Mouse (Mus musculus) forebrain, embryonic 12.5 days (tissue): ENCODE data around the gene Dnah11. TPM values are rescaled to one million over a fixed set of nuclear protein-coding genes. Genes with fewer than 3 reads are reported as not detected.
"Not testable (repeated sequence)": the region's sequence is repeated elsewhere in the genome, so short reads cannot be mapped to it uniquely, and the experiment has no call there.

Experiments
- ATAC-seq: fragments of 200-750 bp; cut with Nextera tagmentation; 2 replicates; pipeline ENCODE4 v1.8.0; 2017; ENCODE audit warnings: moderate TSS enrichment; ENCODE audit not compliant: low FRiP score
- H3K27ac ChIP-seq: fragments of 300-500 bp; sonication (generic); 2 replicates; pipeline ENCODE4 v1.5.1; 2016; ENCODE audit warnings: mild to moderate bottlenecking
- H3K27me3 ChIP-seq: fragments of 300-500 bp; sonication (generic); 2 replicates; pipeline ENCODE4 v1.6.1; 2016; ENCODE audit warnings: mild to moderate bottlenecking
- H3K36me3 ChIP-seq: fragments of 300-500 bp; sonication (generic); replicated peaks from 2 replicates; pipeline ENCODE4 v1.6.1; 2016; ENCODE audit warnings: mild to moderate bottlenecking
- H3K4me1 ChIP-seq: fragments of 300-500 bp; sonication (generic); 2 replicates; pipeline ENCODE4 v1.6.1; 2016
- H3K4me2 ChIP-seq: fragments of 300-500 bp; sonication (generic); 2 replicates; pipeline ENCODE4 v1.6.1; 2016; ENCODE audit warnings: mild to moderate bottlenecking, moderate library complexity
- H3K4me3 ChIP-seq: fragments of 300-500 bp; sonication (generic); replicated peaks from 2 replicates; pipeline ENCODE4 v1.5.1; 2016; ENCODE audit warnings: mild to moderate bottlenecking
- H3K9ac ChIP-seq: fragments of 300-500 bp; sonication (generic); 2 replicates; pipeline ENCODE4 v1.6.1; 2016; ENCODE audit warnings: mild to moderate bottlenecking
- H3K9me3 ChIP-seq: fragments of 300-500 bp; sonication (generic); 2 replicates; pipeline ENCODE4 v1.6.1; 2016
- WGBS: fragments of 180-500 bp; shearing (Covaris S2); methylation state at CpG from one replicate; pipeline ENCODE4 v1.1.7; 2016; 5-methylcytosine and 5-hydroxymethylcytosine counted together
- polyA plus RNA-seq: library from polyadenylated mRNA; unstranded; fragments of >200 nt; fragmentation: Nextera tagmentation; extraction: Ambion mirVana; gene quantifications from 2 replicates; pipeline ENCODE4 v1.2.1, GENCODE M21; 2016

Dnah11 gene
- polyA plus RNA-seq, 1 experiment from 2014 or later, result 0.15 TPM

- H3K9me3 ChIP-seq, result no peaks in the 10 kb centered on the region
- H3K9ac ChIP-seq, result no peak overlapping the region
- no peak for ATAC-seq
- no peaks in the 10 kb centered on the region for H3K4me1 ChIP-seq
- no peak overlapping the region for H3K4me3 ChIP-seq
- H3K36me3 ChIP-seq, result no peaks in the 10 kb centered on the region
- H3K4me2 ChIP-seq, result no peak overlapping the region
- no peaks in the 10 kb centered on the region for H3K27me3 ChIP-seq
- 34% methylated on average over 7 of the region's 7 CpGs for WGBS
- no peak overlapping the region for H3K27ac ChIP-seq
These were observed 256.9 kb downstream of the Dnah11 start for GRCm38 (mm10) chr12:117941947-117942346.

- Histone ChIP-seq H3K4me3 (no peak overlapping the region), H3K4me1 (no peaks in the 10 kb centered on the region), H3K9me3 (no peaks in the 10 kb centered on the region), H3K36me3 (no peaks in the 10 kb centered on the region), H3K27me3 (no peaks in the 10 kb centered on the region), H3K9ac (no peak overlapping the region), H3K27ac (no peak overlapping the region), H3K4me2 (no peak overlapping the region)
- no peak for ATAC-seq
- WGBS, result 80% methylated on average over 2 of the region's 2 CpGs
These were observed 260.6 kb downstream of the Dnah11 start for GRCm38 (mm10) chr12:117938214-117938613.

- H3K27ac ChIP-seq, result no peak overlapping the region
- no peak for ATAC-seq
- H3K4me2 ChIP-seq, result no peak overlapping the region
- H3K4me3 ChIP-seq, result no peak overlapping the region
- no peaks in the 10 kb centered on the region for H3K27me3 ChIP-seq
- H3K9me3 ChIP-seq, result no peaks in the 10 kb centered on the region
- H3K4me1 ChIP-seq, result no peaks in the 10 kb centered on the region
- H3K9ac ChIP-seq, result no peak overlapping the region
- WGBS, result 79% methylated on average over 1 of the region's 1 CpGs
- H3K36me3 ChIP-seq, result no peaks in the 10 kb centered on the region
These were observed 266.8 kb downstream of the Dnah11 start for GRCm38 (mm10) chr12:117932026-117932425.

- H3K27ac ChIP-seq, result no peak overlapping the region
- no peaks in the 10 kb centered on the region for H3K27me3 ChIP-seq
- H3K9me3 ChIP-seq, result no peaks in the 10 kb centered on the region
- no peak for ATAC-seq
- no peaks in the 10 kb centered on the region for H3K36me3 ChIP-seq
- H3K4me3 ChIP-seq, result no peak overlapping the region
- no peak overlapping the region for H3K4me2 ChIP-seq
- 82% methylated on average over 4 of the region's 4 CpGs for WGBS
- H3K9ac ChIP-seq, result no peak overlapping the region
- H3K4me1 ChIP-seq, result no peaks in the 10 kb centered on the region
These were observed 269.1 kb downstream of the Dnah11 start for GRCm38 (mm10) chr12:117929768-117930167.

GRCm38 (mm10) chr12:117915826-117916588 is 282.8 kb downstream of the Dnah11 start:
- WGBS, result 34% methylated on average over 10 of the region's 10 CpGs
- no peak overlapping the region for H3K9ac ChIP-seq
- no peaks in the 10 kb centered on the region for H3K36me3 ChIP-seq
- ATAC-seq, result peak; percentile 56; the same call in 1 of the 2 replicates
- no peaks in the 10 kb centered on the region for H3K9me3 ChIP-seq
- no peak overlapping the region for H3K4me3 ChIP-seq
- H3K27ac ChIP-seq, result peak overlapping the region; percentile 42; the same call in 1 of the 2 replicates
- peaks cover 25% of the 10 kb centered on the region for H3K4me1 ChIP-seq
- peaks cover 5% of the 10 kb centered on the region; the same call in 1 of the 2 replicates for H3K27me3 ChIP-seq
- H3K4me2 ChIP-seq, result peak overlapping the region; percentile 19; the same call in 1 of the 2 replicates

DNA sequence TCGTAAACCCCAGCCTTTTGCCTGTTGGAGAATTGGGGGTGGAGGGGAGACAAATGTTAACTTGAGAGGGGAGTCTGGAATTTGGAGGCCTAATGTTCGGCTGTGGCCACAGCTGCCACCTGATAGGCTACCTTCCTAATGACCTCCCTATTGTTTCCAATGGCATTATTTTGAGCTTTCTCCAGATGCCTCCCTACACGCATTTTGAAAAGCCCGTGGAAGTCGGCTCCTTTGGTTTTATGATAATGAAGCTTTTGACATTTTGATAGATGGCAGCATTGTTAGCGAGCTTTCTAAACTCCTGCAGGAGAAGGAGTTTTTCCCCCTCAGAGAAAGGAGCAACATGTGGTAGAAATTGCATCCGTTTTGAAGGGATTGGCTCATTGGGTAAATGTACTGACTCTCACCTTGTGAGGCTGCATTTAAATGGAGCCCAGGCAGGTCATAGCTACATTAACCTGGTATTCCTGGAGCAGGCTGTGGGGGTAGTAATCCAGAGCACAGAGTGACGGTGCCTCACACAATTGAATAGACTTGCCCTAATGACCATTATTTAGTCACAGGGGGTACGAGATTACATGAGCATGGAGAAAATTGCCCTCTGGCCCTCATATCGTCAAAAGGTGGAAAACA is 284.1 kb downstream of the Dnah11 start:
- Histone ChIP-seq H3K9ac (no peak overlapping the region), H3K4me1 (peaks cover 25% of the 10 kb centered on the region), H3K27me3 (peaks cover 5% of the 10 kb centered on the region; the same call in 1 of the 2 replicates), H3K4me3 (no peak overlapping the region), H3K4me2 (no peak overlapping the region), H3K9me3 (no peaks in the 10 kb centered on the region), H3K36me3 (no peaks in the 10 kb centered on the region), H3K27ac (no peak overlapping the region)
- ATAC-seq, result no peak
- 9% methylated on average over 10 of the region's 10 CpGs for WGBS

- Histone ChIP-seq H3K27ac (no peak overlapping the region), H3K4me1 (peaks cover 23% of the 10 kb centered on the region), H3K36me3 (no peaks in the 10 kb centered on the region), H3K27me3 (peaks cover 5% of the 10 kb centered on the region; the same call in 1 of the 2 replicates), H3K4me3 (no peak overlapping the region), H3K9me3 (no peaks in the 10 kb centered on the region), H3K9ac (no peak overlapping the region), H3K4me2 (no peak overlapping the region)
- ATAC-seq, result no peak
- 75% methylated on average over 1 of the region's 1 CpGs for WGBS
These were observed 287.4 kb downstream of the Dnah11 start for GRCm38 (mm10) chr12:117911396-117911795.

DNA sequence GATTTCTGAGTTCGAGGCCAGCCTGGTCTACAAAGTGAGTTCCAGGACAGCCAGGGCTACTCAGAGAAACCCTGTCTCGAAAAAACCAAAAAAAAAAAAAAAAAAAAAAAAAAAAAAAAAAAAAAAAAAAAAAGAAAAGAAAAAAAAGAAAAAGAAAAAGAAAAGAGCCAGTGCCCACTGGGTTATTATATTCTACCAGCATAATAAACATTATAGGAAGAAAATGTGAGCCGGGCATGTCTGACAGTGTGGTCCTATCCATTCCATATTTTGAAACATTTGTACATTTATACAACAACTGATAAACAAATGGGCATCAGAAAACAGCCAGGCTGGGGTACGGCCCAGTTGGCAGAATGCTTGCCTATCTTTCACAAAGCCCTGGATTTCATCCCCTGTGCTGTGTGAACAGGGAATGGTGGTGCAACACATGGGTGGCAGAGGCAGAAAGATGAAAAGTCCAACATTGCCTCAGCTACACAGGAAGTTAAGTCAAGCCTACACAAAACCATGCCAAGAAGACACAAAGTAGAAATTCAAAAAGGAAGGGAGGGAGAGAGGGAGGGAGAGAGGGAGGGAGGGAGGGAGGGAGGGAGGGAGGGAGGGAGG is 293.5 kb downstream of the Dnah11 start:
- not testable (repeated sequence) for ATAC-seq, H3K4me1 ChIP-seq, H3K4me2 ChIP-seq, H3K9ac ChIP-seq, H3K27ac ChIP-seq, H3K9me3 ChIP-seq, H3K4me3 ChIP-seq, H3K27me3 ChIP-seq, H3K36me3 ChIP-seq
- 82% methylated on average over 4 of the region's 4 CpGs for WGBS

DNA sequence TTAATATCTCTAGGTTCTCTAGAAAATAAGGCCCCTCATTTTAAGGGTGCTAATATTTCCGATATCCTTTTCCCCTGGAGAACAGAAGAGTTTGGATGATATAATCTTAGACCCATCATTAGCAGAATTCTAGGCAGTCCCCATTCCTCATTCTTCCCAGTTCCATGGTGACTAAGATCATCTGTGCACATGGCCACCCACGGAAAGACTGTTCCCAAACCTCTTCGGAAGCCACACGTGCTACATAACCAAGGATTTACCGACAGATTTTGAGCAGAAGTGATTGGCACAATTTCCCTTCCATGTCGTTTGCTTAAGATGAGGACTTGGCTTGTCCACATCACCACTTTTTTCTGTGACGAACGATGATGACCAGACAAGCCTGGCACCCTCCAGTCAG is 295.2 kb downstream of the Dnah11 start:
- no peaks in the 10 kb centered on the region for H3K36me3 ChIP-seq
- no peak overlapping the region for H3K27ac ChIP-seq
- no peaks in the 10 kb centered on the region for H3K27me3 ChIP-seq
- no peak overlapping the region for H3K4me2 ChIP-seq
- 91% methylated on average over 8 of the region's 8 CpGs for WGBS
- H3K4me3 ChIP-seq, result no peak overlapping the region
- no peaks in the 10 kb centered on the region for H3K9me3 ChIP-seq
- H3K4me1 ChIP-seq, result no peaks in the 10 kb centered on the region
- no peak overlapping the region for H3K9ac ChIP-seq
- ATAC-seq, result no peak

GRCm38 (mm10) chr12:117901352-117901751 is 297.5 kb downstream of the Dnah11 start:
- H3K4me2 ChIP-seq, ATAC-seq, H3K36me3 ChIP-seq, H3K9me3 ChIP-seq, H3K9ac ChIP-seq, H3K27ac ChIP-seq, H3K4me1 ChIP-seq, H3K27me3 ChIP-seq, H3K4me3 ChIP-seq: not testable (repeated sequence)
- 55% methylated on average over 2 of the region's 4 CpGs for WGBS

- H3K9ac ChIP-seq, H3K9me3 ChIP-seq, H3K36me3 ChIP-seq, H3K4me2 ChIP-seq, H3K4me3 ChIP-seq, H3K27ac ChIP-seq, H3K4me1 ChIP-seq, H3K27me3 ChIP-seq, ATAC-seq: not testable (repeated sequence)
- 89% methylated on average over 1 of the region's 4 CpGs for WGBS
These were observed 298.0 kb downstream of the Dnah11 start for GRCm38 (mm10) chr12:117900798-117901197.

GRCm38 (mm10) chr12:117887422-117887821 is 311.4 kb downstream of the Dnah11 start:
- ATAC-seq, result no peak
- Histone ChIP-seq H3K4me2 (no peak overlapping the region), H3K9me3 (no peaks in the 10 kb centered on the region), H3K4me1 (no peaks in the 10 kb centered on the region), H3K4me3 (no peak overlapping the region), H3K27me3 (no peaks in the 10 kb centered on the region), H3K27ac (no peak overlapping the region), H3K9ac (no peak overlapping the region), H3K36me3 (no peaks in the 10 kb centered on the region)
- WGBS, result 77% methylated on average over 3 of the region's 3 CpGs
